Mouse (Mus musculus) intestine, embryonic 14.5 days (tissue): ENCODE results near the gene Zfp580. TPM values are rescaled to one million over a fixed set of nuclear protein-coding genes. Genes with fewer than 3 reads are reported as not detected.
A peak's percentile ranks its signal among the peaks of the same experiment; 100 is the strongest.
"Not testable (repeated sequence)": the region's sequence is repeated elsewhere in the genome, so short reads cannot be mapped to it uniquely, and the experiment has no call there.

Source experiments
- ATAC-seq: fragments of 200-750 bp; cut with Nextera tagmentation; replicated peaks from 2 replicates; pipeline ENCODE4 v1.8.0; 2017; ENCODE audit warnings: low read depth, moderate number of reproducible peaks, moderate TSS enrichment, moderate library complexity; ENCODE audit not compliant: low FRiP score, low TSS enrichment
- DNase-seq: peaks from one replicate; pipeline ENCODE4 v3.0.0-alpha.2; 2018; ENCODE audit warnings: low spot score
- H3K27ac ChIP-seq: fragments of 300-500 bp; sonication (generic); 2 replicates; pipeline ENCODE4 v1.5.1; 2014; ENCODE audit warnings: low read depth, mild to moderate bottlenecking, control low read depth
- H3K27me3 ChIP-seq: fragments of 300-500 bp; sonication (generic); replicated peaks from 2 replicates; pipeline ENCODE4 v1.6.1; 2014; ENCODE audit warnings: low read length, control low read depth; ENCODE audit not compliant: control insufficient read depth, insufficient read depth
- H3K36me3 ChIP-seq: fragments of 300-500 bp; sonication (generic); 2 replicates; pipeline ENCODE4 v1.6.1; 2014; ENCODE audit warnings: low read length, control low read depth; ENCODE audit not compliant: control insufficient read depth, insufficient read depth
- H3K4me1 ChIP-seq: fragments of 300-500 bp; sonication (generic); replicated peaks from 2 replicates; pipeline ENCODE4 v1.6.1; 2014; ENCODE audit warnings: low read length, control low read depth, mixed read lengths; ENCODE audit not compliant: control insufficient read depth, insufficient read depth
- H3K4me2 ChIP-seq: fragments of 300-500 bp; sonication (generic); 2 replicates; pipeline ENCODE4 v1.6.1; 2014; ENCODE audit warnings: low read length
- H3K4me3 ChIP-seq: fragments of 300-500 bp; sonication (generic); 2 replicates; pipeline ENCODE4 v1.5.1; 2014; ENCODE audit warnings: low read depth, low read length, control low read depth, mixed read lengths
- H3K9ac ChIP-seq: fragments of 300-500 bp; sonication (generic); 2 replicates; pipeline ENCODE4 v1.6.1; 2014; ENCODE audit warnings: mild to moderate bottlenecking, low read length
- H3K9me3 ChIP-seq: fragments of 300-500 bp; sonication (generic); 2 replicates; pipeline ENCODE4 v1.6.1; 2016; ENCODE audit warnings: low read length, control low read depth; ENCODE audit not compliant: control insufficient read depth
- WGBS: fragments of 180-500 bp; shearing (Covaris S2); extraction: QIAGEN DNeasy Blood & Tissue Kit; methylation state at CpG from one replicate; pipeline ENCODE4 v1.1.7; 2014; 5-methylcytosine and 5-hydroxymethylcytosine counted together
- polyA plus RNA-seq: library from polyadenylated mRNA; unstranded; fragments of >200 nt; fragmentation: Nextera tagmentation; extraction: Ambion mirVana; gene quantifications from 2 replicates; pipeline ENCODE4 v1.2.1, GENCODE M21; 2014

Zfp580 gene
- polyA plus RNA-seq, 1 experiment from 2014 or later = 40.1 TPM

- no peak overlapping the region for H3K27ac ChIP-seq
- H3K4me3 ChIP-seq = no peak overlapping the region
- no peak overlapping the region for H3K9ac ChIP-seq
- H3K27me3 ChIP-seq = no peaks in the 10 kb centered on the region
- DNase-seq = no peak
- peaks cover 17% of the 10 kb centered on the region for H3K36me3 ChIP-seq
- H3K4me2 ChIP-seq = no peak overlapping the region
- WGBS = 96% methylated on average over 2 of the region's 2 CpGs
- no peak for ATAC-seq
- H3K4me1 ChIP-seq = peaks cover 20% of the 10 kb centered on the region
- H3K9me3 ChIP-seq = peaks cover 2% of the 10 kb centered on the region; the same call in 1 of the 2 replicates
Measured at GRCm38 (mm10) chr7:5016920-5017319, 34.4 kb upstream of the Zfp580 start.

GRCm38 (mm10) chr7:5017352-5017751 is 34.0 kb upstream of the Zfp580 start:
- H3K9ac ChIP-seq = no peak overlapping the region
- WGBS = 92% methylated on average over 16 of the region's 16 CpGs
- DNase-seq (no peak), ATAC-seq (no peak)
- H3K4me3 ChIP-seq = no peak overlapping the region
- no peaks in the 10 kb centered on the region for H3K27me3 ChIP-seq
- H3K27ac ChIP-seq = no peak overlapping the region
- H3K4me2 ChIP-seq = no peak overlapping the region
- peaks cover 17% of the 10 kb centered on the region for H3K36me3 ChIP-seq
- peaks cover 20% of the 10 kb centered on the region for H3K4me1 ChIP-seq
- H3K9me3 ChIP-seq = peaks cover 2% of the 10 kb centered on the region; the same call in 1 of the 2 replicates

- Histone ChIP-seq H3K4me3 (no peak overlapping the region), H3K27me3 (no peaks in the 10 kb centered on the region), H3K9me3 (peaks cover 2% of the 10 kb centered on the region; the same call in 1 of the 2 replicates), H3K27ac (no peak overlapping the region), H3K4me1 (peaks cover 20% of the 10 kb centered on the region), H3K36me3 (peaks cover 18% of the 10 kb centered on the region), H3K4me2 (no peak overlapping the region), H3K9ac (no peak overlapping the region)
- ATAC-seq (no peak), DNase-seq (no peak)
- 96% methylated on average over 21 of the region's 21 CpGs for WGBS
Measured at GRCm38 (mm10) chr7:5017931-5018330, 33.4 kb upstream of the Zfp580 start.

- WGBS = 26% methylated on average over 8 of the region's 8 CpGs
- Histone ChIP-seq H3K4me2 (peak overlapping the region; percentile 95), H3K27ac (peak overlapping the region; percentile 94), H3K4me1 (peaks cover 20% of the 10 kb centered on the region), H3K4me3 (peak overlapping the region; percentile 73), H3K36me3 (peaks cover 29% of the 10 kb centered on the region), H3K9ac (peak overlapping the region; percentile 49; the same call in 1 of the 2 replicates)
- H3K27me3 ChIP-seq, ATAC-seq, H3K9me3 ChIP-seq, DNase-seq: not testable (repeated sequence)
Measured at GRCm38 (mm10) chr7:5019576-5019975, 31.8 kb upstream of the Zfp580 start.

- ATAC-seq = peak; percentile 89
- under 1% methylated on average over 43 of the region's 49 CpGs for WGBS
- Histone ChIP-seq H3K9me3 (peaks cover 2% of the 10 kb centered on the region; the same call in 1 of the 2 replicates), H3K9ac (peak within 1 kb of the TSS; percentile 98), H3K4me3 (peak within 1 kb of the TSS; percentile 73), H3K4me2 (peak within 1 kb of the TSS; percentile 95), H3K36me3 (peaks cover 35% of the 10 kb centered on the region), H3K27me3 (no peaks in the 10 kb centered on the region), H3K4me1 (peaks cover 20% of the 10 kb centered on the region), H3K27ac (peak within 1 kb of the TSS; percentile 94)
- peak; percentile 98 for DNase-seq
Measured at GRCm38 (mm10) chr7:5020000-5020681, 31.2 kb upstream of the Zfp580 start, which contains the start of the genes Zfp865 and Ccdc106. TSS of gene Zfp865 (plus strand) at chr7:5020376. TSS of gene Ccdc106 (plus strand) at chr7:5020553.

- WGBS = under 1% methylated on average over 9 of the region's 15 CpGs
- peak overlapping the region; percentile 94 for H3K27ac ChIP-seq
- no peaks in the 10 kb centered on the region for H3K27me3 ChIP-seq
- H3K4me1 ChIP-seq = peaks cover 20% of the 10 kb centered on the region
- H3K9ac ChIP-seq = peak overlapping the region; percentile 98
- peak overlapping the region; percentile 95 for H3K4me2 ChIP-seq
- peak overlapping the region; percentile 73 for H3K4me3 ChIP-seq
- no peak for ATAC-seq
- peaks cover 2% of the 10 kb centered on the region; the same call in 1 of the 2 replicates for H3K9me3 ChIP-seq
- no peak for DNase-seq
- H3K36me3 ChIP-seq = peaks cover 38% of the 10 kb centered on the region
Measured at GRCm38 (mm10) chr7:5020685-5021084, 30.7 kb upstream of the Zfp580 start.

- Histone ChIP-seq H3K4me2 (peak overlapping the region; percentile 95), H3K9me3 (peaks cover 2% of the 10 kb centered on the region; the same call in 1 of the 2 replicates), H3K27me3 (no peaks in the 10 kb centered on the region), H3K36me3 (peaks cover 43% of the 10 kb centered on the region), H3K4me3 (peak overlapping the region; percentile 73), H3K9ac (peak overlapping the region; percentile 98), H3K4me1 (peaks cover 17% of the 10 kb centered on the region), H3K27ac (peak overlapping the region; percentile 94)
- ATAC-seq = no peak
- DNase-seq = no peak
- 48% methylated on average over 5 of the region's 5 CpGs for WGBS
Measured at GRCm38 (mm10) chr7:5021197-5021596, 30.1 kb upstream of the Zfp580 start.

GRCm38 (mm10) chr7:5029543-5029942 is 21.8 kb upstream of the Zfp580 start:
- 94% methylated on average over 22 of the region's 22 CpGs for WGBS

More at GRCm38 (mm10) chr7:5029543-5029942, 21.8 kb upstream of the Zfp580 start:
- H3K36me3 ChIP-seq = peaks cover 91% of the 10 kb centered on the region
- no peaks in the 10 kb centered on the region for H3K4me1 ChIP-seq
- H3K4me3 ChIP-seq = 0 out of 2 replicates have a peak overlapping the region, but pooled peaks have one; percentile 2
- DNase-seq (no peak), ATAC-seq (no peak)
- H3K9ac ChIP-seq = no peak overlapping the region
- no peak overlapping the region for H3K4me2 ChIP-seq
- H3K27me3 ChIP-seq = no peaks in the 10 kb centered on the region
- peaks cover 43% of the 10 kb centered on the region for H3K9me3 ChIP-seq
- H3K27ac ChIP-seq = no peak overlapping the region
